Mouse (Mus musculus): ENCODE measurements around the gene Opcml. TPM values are rescaled to one million over a fixed set of nuclear protein-coding genes. Genes with fewer than 3 reads are reported as not detected.

Gene Opcml
- polyA plus RNA-seq, 1 experiment = 0.06 TPM

GRCm38 (mm10) chr9:28273816-28274215 lies 483.2 kb downstream of the Opcml start:
- Histone ChIP-seq H3K27me3 (ENCODE audit: control insufficient read depth, insufficient read depth, insufficient read length) (no peaks in the 10 kb centered on the region), H3ac (ENCODE audit: control insufficient read depth, insufficient read length, low read depth) (no peak overlapping the region), H3K36me3 (ENCODE audit: control insufficient read depth, insufficient read depth) (no peaks in the 10 kb centered on the region), H3K4me3 (ENCODE audit: insufficient read depth, poor library complexity, severe bottlenecking) (no peak overlapping the region), H3K79me3 (ENCODE audit: low read depth) (no peaks in the 10 kb centered on the region), H3K79me2 (ENCODE audit: control insufficient read depth, insufficient read depth) (no peaks in the 10 kb centered on the region)
- no peak for TF ChIP-seq USF1 (IDR thresholded peaks at IDR 0.05; ENCODE audit: low read depth)
- TF ChIP-seq MAX (IDR thresholded peaks at IDR 0.05) = no peak
- no peak for TF ChIP-seq CEBPB (IDR thresholded peaks at IDR 0.05; ENCODE audit: low read depth)
- no peak for TF ChIP-seq MYOG (IDR thresholded peaks at IDR 0.05; ENCODE audit: control insufficient read depth, extremely low read depth, insufficient read length)
- no peak for TF ChIP-seq CTCF (IDR thresholded peaks at IDR 0.05; ENCODE audit: control insufficient read depth, insufficient read depth, insufficient read length)
- TF ChIP-seq MYOD1 (IDR thresholded peaks at IDR 0.05; ENCODE audit: control insufficient read depth, insufficient read length, low read depth) = no peak
- TF ChIP-seq FOSL1 (IDR thresholded peaks at IDR 0.05; ENCODE audit: insufficient read depth, low read length, poor library complexity, severe bottlenecking) = no peak

GRCm38 (mm10) chr9:28278555-28278954 lies 488.0 kb downstream of the Opcml start:
- Histone ChIP-seq H3ac (ENCODE audit: control insufficient read depth, insufficient read length, low read depth) (no peak overlapping the region), H3K4me3 (ENCODE audit: insufficient read depth, poor library complexity, severe bottlenecking) (no peak overlapping the region), H3K79me2 (ENCODE audit: control insufficient read depth, insufficient read depth) (no peaks in the 10 kb centered on the region), H3K27me3 (ENCODE audit: control insufficient read depth, insufficient read depth, insufficient read length) (no peaks in the 10 kb centered on the region), H3K36me3 (ENCODE audit: control insufficient read depth, insufficient read depth) (no peaks in the 10 kb centered on the region), H3K79me3 (ENCODE audit: low read depth) (no peaks in the 10 kb centered on the region)
- TF ChIP-seq MAX (IDR thresholded peaks at IDR 0.05) = no peak
- no peak for TF ChIP-seq CEBPB (IDR thresholded peaks at IDR 0.05; ENCODE audit: low read depth)
- no peak for TF ChIP-seq MYOG (IDR thresholded peaks at IDR 0.05; ENCODE audit: control insufficient read depth, extremely low read depth, insufficient read length)
- TF ChIP-seq MYOD1 (IDR thresholded peaks at IDR 0.05; ENCODE audit: control insufficient read depth, insufficient read length, low read depth) = no peak
- TF ChIP-seq CTCF (IDR thresholded peaks at IDR 0.05; ENCODE audit: control insufficient read depth, insufficient read depth, insufficient read length) = no peak
- no peak for TF ChIP-seq FOSL1 (IDR thresholded peaks at IDR 0.05; ENCODE audit: insufficient read depth, low read length, poor library complexity, severe bottlenecking)
- TF ChIP-seq USF1 (IDR thresholded peaks at IDR 0.05; ENCODE audit: low read depth) = no peak

- no peak overlapping the region for H3K4me3 ChIP-seq (ENCODE audit: insufficient read depth, poor library complexity, severe bottlenecking)
- no peak overlapping the region for H3ac ChIP-seq (ENCODE audit: control insufficient read depth, insufficient read length, low read depth)
- no peaks in the 10 kb centered on the region for H3K27me3 ChIP-seq (ENCODE audit: control insufficient read depth, insufficient read depth, insufficient read length)
- TF ChIP-seq MYOG (IDR thresholded peaks at IDR 0.05; ENCODE audit: control insufficient read depth, extremely low read depth, insufficient read length) (no peak), MYOD1 (IDR thresholded peaks at IDR 0.05; ENCODE audit: control insufficient read depth, insufficient read length, low read depth) (no peak), MAX (IDR thresholded peaks at IDR 0.05) (no peak), CEBPB (IDR thresholded peaks at IDR 0.05; ENCODE audit: low read depth) (no peak), FOSL1 (IDR thresholded peaks at IDR 0.05; ENCODE audit: insufficient read depth, low read length, poor library complexity, severe bottlenecking) (no peak), USF1 (IDR thresholded peaks at IDR 0.05; ENCODE audit: low read depth) (no peak), CTCF (IDR thresholded peaks at IDR 0.05; ENCODE audit: control insufficient read depth, insufficient read depth, insufficient read length) (no peak)
- H3K79me3 ChIP-seq (ENCODE audit: low read depth) = no peaks in the 10 kb centered on the region
- H3K79me2 ChIP-seq (ENCODE audit: control insufficient read depth, insufficient read depth) = no peaks in the 10 kb centered on the region
- H3K36me3 ChIP-seq (ENCODE audit: control insufficient read depth, insufficient read depth) = no peaks in the 10 kb centered on the region
Measured at GRCm38 (mm10) chr9:28281025-28281424, 490.4 kb downstream of the Opcml start.

- Histone ChIP-seq H3K4me3 (ENCODE audit: insufficient read depth, poor library complexity, severe bottlenecking) (no peak overlapping the region), H3K79me3 (ENCODE audit: low read depth) (no peaks in the 10 kb centered on the region), H3ac (ENCODE audit: control insufficient read depth, insufficient read length, low read depth) (no peak overlapping the region), H3K36me3 (ENCODE audit: control insufficient read depth, insufficient read depth) (no peaks in the 10 kb centered on the region), H3K79me2 (ENCODE audit: control insufficient read depth, insufficient read depth) (no peaks in the 10 kb centered on the region), H3K27me3 (ENCODE audit: control insufficient read depth, insufficient read depth, insufficient read length) (no peaks in the 10 kb centered on the region)
- TF ChIP-seq CTCF (IDR thresholded peaks at IDR 0.05; ENCODE audit: control insufficient read depth, insufficient read depth, insufficient read length) = no peak
Measured at GRCm38 (mm10) chr9:28281571-28281970, 491.0 kb downstream of the Opcml start.

GRCm38 (mm10) chr9:28285016-28285415 lies 494.4 kb downstream of the Opcml start:
- Histone ChIP-seq H3K4me3 (ENCODE audit: insufficient read depth, poor library complexity, severe bottlenecking) (no peak overlapping the region), H3K27me3 (ENCODE audit: control insufficient read depth, insufficient read depth, insufficient read length) (no peaks in the 10 kb centered on the region), H3K36me3 (ENCODE audit: control insufficient read depth, insufficient read depth) (no peaks in the 10 kb centered on the region), H3ac (ENCODE audit: control insufficient read depth, insufficient read length, low read depth) (no peak overlapping the region), H3K79me3 (ENCODE audit: low read depth) (no peaks in the 10 kb centered on the region), H3K79me2 (ENCODE audit: control insufficient read depth, insufficient read depth) (no peaks in the 10 kb centered on the region)
- no peak for TF ChIP-seq MAX (IDR thresholded peaks at IDR 0.05)
- no peak for TF ChIP-seq CTCF (IDR thresholded peaks at IDR 0.05; ENCODE audit: control insufficient read depth, insufficient read depth, insufficient read length)
- no peak for TF ChIP-seq MYOG (IDR thresholded peaks at IDR 0.05; ENCODE audit: control insufficient read depth, extremely low read depth, insufficient read length)
- TF ChIP-seq MYOD1 (IDR thresholded peaks at IDR 0.05; ENCODE audit: control insufficient read depth, insufficient read length, low read depth) = no peak
- no peak for TF ChIP-seq FOSL1 (IDR thresholded peaks at IDR 0.05; ENCODE audit: insufficient read depth, low read length, poor library complexity, severe bottlenecking)
- TF ChIP-seq USF1 (IDR thresholded peaks at IDR 0.05; ENCODE audit: low read depth) = no peak
- no peak for TF ChIP-seq CEBPB (IDR thresholded peaks at IDR 0.05; ENCODE audit: low read depth)

GRCm38 (mm10) chr9:28286384-28286783 lies 495.8 kb downstream of the Opcml start:
- no peaks in the 10 kb centered on the region for H3K36me3 ChIP-seq (ENCODE audit: control insufficient read depth, insufficient read depth)
- no peak overlapping the region for H3K4me3 ChIP-seq (ENCODE audit: insufficient read depth, poor library complexity, severe bottlenecking)
- H3K79me3 ChIP-seq (ENCODE audit: low read depth) = no peaks in the 10 kb centered on the region
- H3K79me2 ChIP-seq (ENCODE audit: control insufficient read depth, insufficient read depth) = no peaks in the 10 kb centered on the region
- H3ac ChIP-seq (ENCODE audit: control insufficient read depth, insufficient read length, low read depth) = no peak overlapping the region
- TF ChIP-seq CEBPB (IDR thresholded peaks at IDR 0.05; ENCODE audit: low read depth) (no peak), FOSL1 (IDR thresholded peaks at IDR 0.05; ENCODE audit: insufficient read depth, low read length, poor library complexity, severe bottlenecking) (no peak), CTCF (IDR thresholded peaks at IDR 0.05; ENCODE audit: control insufficient read depth, insufficient read depth, insufficient read length) (no peak), MAX (IDR thresholded peaks at IDR 0.05) (no peak), MYOD1 (IDR thresholded peaks at IDR 0.05; ENCODE audit: control insufficient read depth, insufficient read length, low read depth) (no peak), USF1 (IDR thresholded peaks at IDR 0.05; ENCODE audit: low read depth) (no peak), MYOG (IDR thresholded peaks at IDR 0.05; ENCODE audit: control insufficient read depth, extremely low read depth, insufficient read length) (no peak)
- H3K27me3 ChIP-seq (ENCODE audit: control insufficient read depth, insufficient read depth, insufficient read length) = no peaks in the 10 kb centered on the region
